8 mouse cellular contexts compared by ENCODE assay signal in genomic region chr19:8711949-8712869, GRCm38 (mm10). TPM values are rescaled to one million over a fixed set of nuclear protein-coding genes. Genes with fewer than 3 reads are reported as not detected.
DNase-seq lines count a peak whose midpoint lies in the region; ATAC-seq and TF ChIP-seq lines count a peak whose summit lies in the region.

No protein-coding gene starts in this region.

- 51% methylated on average over 10 of the region's 10 CpGs for WGBS in heart, embryonic 15.5 days
- WGBS in liver, embryonic 16.5 days (ENCODE audit: insufficient replicate concordance), result 30% methylated on average over 10 of the region's 10 CpGs
- 47% methylated on average over 10 of the region's 10 CpGs for WGBS in stomach, embryonic 16.5 days

- no peaks in the 10 kb centered on the region for H3K27me3 ChIP-seq in erythroblast, embryonic 14.5 days (ENCODE audit: control insufficient read depth)
- H3K27me3 ChIP-seq in ES-Bruce4 (ENCODE audit: control insufficient read depth, insufficient read depth, low read length, poor library complexity, severe bottlenecking), result no peaks in the 10 kb centered on the region
- no peaks in the 10 kb centered on the region for H3K27me3 ChIP-seq in heart, embryonic 15.5 days
- no peaks in the 10 kb centered on the region for H3K27me3 ChIP-seq in liver, embryonic 16.5 days (ENCODE audit: control insufficient read depth, insufficient read depth, low read depth, low read length)
- no peaks in the 10 kb centered on the region for H3K27me3 ChIP-seq in stomach, embryonic 16.5 days (ENCODE audit: control insufficient read depth, insufficient read depth, low read length)

- peaks cover 82% of the 10 kb centered on the region for H3K4me1 ChIP-seq in erythroblast, embryonic 14.5 days (ENCODE audit: control insufficient read depth)
- no peaks in the 10 kb centered on the region for H3K4me1 ChIP-seq in ES-Bruce4 (ENCODE audit: control insufficient read depth, insufficient read depth, low read length)
- H3K4me1 ChIP-seq in heart, embryonic 15.5 days (replicated peaks), result peaks cover 40% of the 10 kb centered on the region
- H3K4me1 ChIP-seq in liver, embryonic 16.5 days (ENCODE audit: control insufficient read depth, low read depth, low read length), result peaks cover 64% of the 10 kb centered on the region
- H3K4me1 ChIP-seq in stomach, embryonic 16.5 days (ENCODE audit: control insufficient read depth, insufficient read depth, low read length), result peaks cover 26% of the 10 kb centered on the region

- H3K4me2 ChIP-seq in heart, embryonic 15.5 days, result peak overlapping the region; percentile 77
- peak overlapping the region; percentile 58 for H3K4me2 ChIP-seq in liver, embryonic 16.5 days (ENCODE audit: low read depth, low read length)
- peak overlapping the region; percentile 76 for H3K4me2 ChIP-seq in stomach, embryonic 16.5 days (ENCODE audit: low read depth, low read length)

- H3K9ac ChIP-seq in ES-Bruce4 (ENCODE audit: low read depth, poor library complexity, severe bottlenecking), result peak overlapping the region; percentile 81
- H3K9ac ChIP-seq in heart, embryonic 15.5 days, result peak overlapping the region; percentile 79
- peak overlapping the region; percentile 95 for H3K9ac ChIP-seq in liver, embryonic 16.5 days (ENCODE audit: low read depth, low read length)
- H3K9ac ChIP-seq in stomach, embryonic 16.5 days (ENCODE audit: low read length), result peak overlapping the region; percentile 91

- peak overlapping the region; percentile 91 for H3K4me3 ChIP-seq in erythroblast, embryonic 14.5 days (replicated peaks)
- H3K4me3 ChIP-seq in ES-Bruce4 (ENCODE audit: low read depth, low read length), result peak overlapping the region; percentile 81
- peak overlapping the region; percentile 66 for H3K4me3 ChIP-seq in heart, embryonic 15.5 days
- H3K4me3 ChIP-seq in liver, embryonic 16.5 days (ENCODE audit: low read depth, low read length), result peak overlapping the region; percentile 88
- H3K4me3 ChIP-seq in stomach, embryonic 16.5 days (replicated peaks; ENCODE audit: low read length), result peak overlapping the region; percentile 85

- intact Hi-C loops in left cerebral cortex, postnatal 25 days (cut with DNase I), result no loop called here

- TF ChIP-seq POLR2A in ES-Bruce4 (IDR thresholded peaks at IDR 0.05; ENCODE audit: insufficient read depth, low read length), result no peak

- no peak for DNase-seq in left cerebral cortex, postnatal 25 days (ENCODE audit: low spot score in 2 of 2)
- DNase-seq in embryo, embryonic 10 days (ENCODE audit: low spot score), result no peak

- TF ChIP-seq CTCF in ES-Bruce4 (IDR thresholded peaks at IDR 0.05; ENCODE audit: low read depth, low read length), result no peak

- ATAC-seq in erythroblast, adult 5-6 weeks (replicated peaks; ENCODE audit: low FRiP score, poor library complexity, severe bottlenecking), result no peak
- no peak for ATAC-seq in heart, embryonic 15.5 days (replicated peaks; ENCODE audit: insufficient number of reproducible peaks, insufficient read depth, low FRiP score, low read depth)
- ATAC-seq in liver, embryonic 16.5 days (ENCODE audit: low read depth), result no peak
- no peak for ATAC-seq in stomach, embryonic 16.5 days (ENCODE audit: insufficient read depth, low FRiP score)

- peak overlapping the region; percentile 96 for H3K27ac ChIP-seq in ES-Bruce4 (ENCODE audit: insufficient read depth, low read length)
- peak overlapping the region; percentile 88 for H3K27ac ChIP-seq in heart, embryonic 15.5 days
- peak overlapping the region; percentile 92 for H3K27ac ChIP-seq in liver, embryonic 16.5 days (ENCODE audit: low read length)
- H3K27ac ChIP-seq in stomach, embryonic 16.5 days (ENCODE audit: low read length), result peak overlapping the region; percentile 94

- H3K9me3 ChIP-seq in erythroblast, embryonic 14.5 days (ENCODE audit: control insufficient read depth, low read length), result no peaks in the 10 kb centered on the region
- no peaks in the 10 kb centered on the region for H3K9me3 ChIP-seq in ES-Bruce4 (replicated peaks; ENCODE audit: control insufficient read depth, insufficient read depth, low read length, poor library complexity, severe bottlenecking)
- H3K9me3 ChIP-seq in heart, embryonic 15.5 days (replicated peaks), result no peaks in the 10 kb centered on the region
- no peaks in the 10 kb centered on the region for H3K9me3 ChIP-seq in liver, embryonic 16.5 days (replicated peaks; ENCODE audit: control insufficient read depth, low read length)
- H3K9me3 ChIP-seq in stomach, embryonic 16.5 days (replicated peaks; ENCODE audit: control insufficient read depth, low read length), result no peaks in the 10 kb centered on the region

- TF ChIP-seq EP300 in ES-Bruce4 (IDR thresholded peaks at IDR 0.05; ENCODE audit: insufficient read depth, low read depth, low read length), result no peak

- peaks cover 64% of the 10 kb centered on the region for H3K36me3 ChIP-seq in erythroblast, embryonic 14.5 days (ENCODE audit: control insufficient read depth)
- peaks cover 49% of the 10 kb centered on the region for H3K36me3 ChIP-seq in ES-Bruce4 (ENCODE audit: control insufficient read depth, insufficient read depth, low read length, poor library complexity, severe bottlenecking)
- peaks cover 36% of the 10 kb centered on the region for H3K36me3 ChIP-seq in heart, embryonic 15.5 days
- H3K36me3 ChIP-seq in liver, embryonic 16.5 days (ENCODE audit: control insufficient read depth, insufficient read depth), result peaks cover 54% of the 10 kb centered on the region
- H3K36me3 ChIP-seq in stomach, embryonic 16.5 days (ENCODE audit: control insufficient read depth, insufficient read depth, low read length), result peaks cover 19% of the 10 kb centered on the region; the same call in 1 of the 2 replicates

RNA-seq across cellular contexts. Expression of gene Slc3a2, which starts 11.0 kb away (rescaled TPM):
- 33.5 and 37.4 TPM in 2 replicates for polyA plus RNA-seq in erythroblast, embryonic 14.5 days (2012)
- total RNA-seq in erythroblast, adult 5-6 weeks (2015; ENCODE audit: low replicate concordance), result 150 and 218 TPM in 2 replicates
- total RNA-seq in erythroblast, adult 5-6 weeks (2017; ENCODE audit: low replicate concordance), result 337 and 409 TPM in 2 replicates
- polyA plus RNA-seq in ES-Bruce4 (2011; ENCODE audit: insufficient read depth, insufficient read length, low read depth, missing spikeins), result 170 TPM in 2 replicates
- 59.4 and 71.5 TPM in 2 replicates for polyA plus RNA-seq in heart, embryonic 15.5 days (2015; fragmentation: Nextera tagmentation; extraction: Ambion mirVana)
- polyA plus RNA-seq in liver, embryonic 16.5 days (2015; fragmentation: Nextera tagmentation; extraction: Ambion mirVana), result 133 and 137 TPM in 2 replicates
- 111 and 116 TPM in 2 replicates for polyA plus RNA-seq in stomach, embryonic 16.5 days (2015; fragmentation: Nextera tagmentation; extraction: Ambion mirVana)
- 100 to 1,000 TPM; 148 to 161 TPM for total RNA-seq in left cerebral cortex, postnatal 25 days (2021)

RNA-seq across cellular contexts. Expression of gene Wdr74, which starts 23.4 kb away (rescaled TPM):
- polyA plus RNA-seq in erythroblast, embryonic 14.5 days (2012), result 1.7 and 2.5 TPM in 2 replicates
- 7.9 and 61.9 TPM in 2 replicates for total RNA-seq in erythroblast, adult 5-6 weeks (2015; ENCODE audit: low replicate concordance)
- 15.3 and 18.3 TPM in 2 replicates for total RNA-seq in erythroblast, adult 5-6 weeks (2017; ENCODE audit: low replicate concordance)
- polyA plus RNA-seq in ES-Bruce4 (2011; ENCODE audit: insufficient read depth, insufficient read length, low read depth, missing spikeins), result 81.1 and 97.0 TPM in 2 replicates
- polyA plus RNA-seq in heart, embryonic 15.5 days (2015; fragmentation: Nextera tagmentation; extraction: Ambion mirVana), result 42.8 and 59.3 TPM in 2 replicates
- polyA plus RNA-seq in liver, embryonic 16.5 days (2015; fragmentation: Nextera tagmentation; extraction: Ambion mirVana), result 40.0 and 48.3 TPM in 2 replicates
- polyA plus RNA-seq in stomach, embryonic 16.5 days (2015; fragmentation: Nextera tagmentation; extraction: Ambion mirVana), result 83.0 and 83.5 TPM in 2 replicates
- 10 to 100 TPM; 46.0 to 58.5 TPM for total RNA-seq in left cerebral cortex, postnatal 25 days (2021)

RNA-seq across cellular contexts. Expression of gene 1700092M07Rik, which starts 28.3 kb away (rescaled TPM):
- not detected in 2 replicates for polyA plus RNA-seq in erythroblast, embryonic 14.5 days (2012)
- total RNA-seq in erythroblast, adult 5-6 weeks (2015; ENCODE audit: low replicate concordance), result not detected in 2 replicates
- total RNA-seq in erythroblast, adult 5-6 weeks (2017; ENCODE audit: low replicate concordance), result not detected in 2 replicates
- 2.2 TPM in 1 of 2 replicates, not detected in the other for polyA plus RNA-seq in ES-Bruce4 (2011; ENCODE audit: insufficient read depth, insufficient read length, low read depth, missing spikeins)
- polyA plus RNA-seq in heart, embryonic 15.5 days (2015; fragmentation: Nextera tagmentation; extraction: Ambion mirVana), result 0.69 and 1.9 TPM in 2 replicates
- 0.45 and 0.63 TPM in 2 replicates for polyA plus RNA-seq in liver, embryonic 16.5 days (2015; fragmentation: Nextera tagmentation; extraction: Ambion mirVana)
- polyA plus RNA-seq in stomach, embryonic 16.5 days (2015; fragmentation: Nextera tagmentation; extraction: Ambion mirVana), result 1.1 and 2.1 TPM in 2 replicates
- 1 to 10 TPM; 1.1 to 1.5 TPM for total RNA-seq in left cerebral cortex, postnatal 25 days (2021)

RNA-seq across cellular contexts. Expression of gene Stx5a, which starts 29.0 kb away (rescaled TPM):
- 3.3 and 3.6 TPM in 2 replicates for polyA plus RNA-seq in erythroblast, embryonic 14.5 days (2012)
- 105 and 119 TPM in 2 replicates for total RNA-seq in erythroblast, adult 5-6 weeks (2015; ENCODE audit: low replicate concordance)
- total RNA-seq in erythroblast, adult 5-6 weeks (2017; ENCODE audit: low replicate concordance), result 161 and 226 TPM in 2 replicates
- polyA plus RNA-seq in ES-Bruce4 (2011; ENCODE audit: insufficient read depth, insufficient read length, low read depth, missing spikeins), result 45.6 and 47.1 TPM in 2 replicates
- polyA plus RNA-seq in heart, embryonic 15.5 days (2015; fragmentation: Nextera tagmentation; extraction: Ambion mirVana), result 81.0 and 92.0 TPM in 2 replicates
- 57.8 and 59.8 TPM in 2 replicates for polyA plus RNA-seq in liver, embryonic 16.5 days (2015; fragmentation: Nextera tagmentation; extraction: Ambion mirVana)
- polyA plus RNA-seq in stomach, embryonic 16.5 days (2015; fragmentation: Nextera tagmentation; extraction: Ambion mirVana), result 146 and 148 TPM in 2 replicates
- total RNA-seq in left cerebral cortex, postnatal 25 days (2021), result 10 to 100 TPM; 61.5 to 70.1 TPM

RNA-seq across cellular contexts. Expression of gene Nxf1, which starts 44.7 kb away (rescaled TPM):
- 2.9 and 3.0 TPM in 2 replicates for polyA plus RNA-seq in erythroblast, embryonic 14.5 days (2012)
- 135 and 146 TPM in 2 replicates for total RNA-seq in erythroblast, adult 5-6 weeks (2015; ENCODE audit: low replicate concordance)
- 35.0 and 81.7 TPM in 2 replicates for total RNA-seq in erythroblast, adult 5-6 weeks (2017; ENCODE audit: low replicate concordance)
- 122 and 200 TPM in 2 replicates for polyA plus RNA-seq in ES-Bruce4 (2011; ENCODE audit: insufficient read depth, insufficient read length, low read depth, missing spikeins)
- polyA plus RNA-seq in heart, embryonic 15.5 days (2015; fragmentation: Nextera tagmentation; extraction: Ambion mirVana), result 100 and 132 TPM in 2 replicates
- polyA plus RNA-seq in liver, embryonic 16.5 days (2015; fragmentation: Nextera tagmentation; extraction: Ambion mirVana), result 77.8 and 87.7 TPM in 2 replicates
- 150 and 165 TPM in 2 replicates for polyA plus RNA-seq in stomach, embryonic 16.5 days (2015; fragmentation: Nextera tagmentation; extraction: Ambion mirVana)
- total RNA-seq in left cerebral cortex, postnatal 25 days (2021), result 10 to 100 TPM; 87.4 to 92.0 TPM

Comparison
In these comparisons a context has a peak if more than half of its experiments do, and no peak if none do; other contexts are left out.
1. RNA of gene Wdr74, which starts 23.4 kb away (polyA plus RNA-seq): 81.1 to 97.0 TPM in ES-Bruce4, 83.0 to 83.5 TPM in stomach, embryonic 16.5 days, 42.8 to 59.3 TPM in heart, embryonic 15.5 days and 40.0 to 48.3 TPM in liver, embryonic 16.5 days; 1.7 to 2.5 TPM in erythroblast, embryonic 14.5 days; every median in the first group is over 10 times any median in the second.
2. Peak in every context shown above with its lines, with median percentiles within 50 percentile points of each other: H3K4me3 ChIP-seq, H3K27ac ChIP-seq, H3K9ac ChIP-seq and H3K4me2 ChIP-seq.